Mouse (Mus musculus) olfactory bulb, adult 2 months (tissue): ENCODE measurements at regions not wholly inside any gene's neighbourhood (a gene's known extent, or its start where the extent isn't known, plus 50 kb on each side); places are given as distances from the start of the nearest gene placed in this dataset.

Experiments used
- CTCF ChIP-seq: fragments of 200-500 bp; IDR thresholded peaks from 2 replicates; pipeline ENCODE4 v1.5.1; 2012; ENCODE audit warnings: low read depth, mild to moderate bottlenecking, low read length, moderate library complexity; ENCODE audit not compliant: insufficient read depth
- POLR2A ChIP-seq: fragments of 200-500 bp; IDR thresholded peaks from 2 replicates; pipeline ENCODE4 v1.6.1; 2012; ENCODE audit warnings: mild to moderate bottlenecking, low read depth, low read length, moderate library complexity; ENCODE audit not compliant: insufficient read depth

- TF ChIP-seq CTCF (no peak), POLR2A (no peak)
Observed at GRCm38 (mm10) chr3:105141170-105141971, 74.7 kb downstream of the 4930564D02Rik start.
